Mouse (Mus musculus) testis, adult 2 months (tissue): ENCODE measurements around the gene Letm1. TPM values are rescaled to one million over a fixed set of nuclear protein-coding genes. Genes with fewer than 3 reads are reported as not detected.

Source experiments
- H3K27ac ChIP-seq: fragments of 200-500 bp; 2 replicates; pipeline ENCODE4 v1.5.1; 2012; ENCODE audit warnings: low read depth, low read length; ENCODE audit not compliant: control insufficient read depth, insufficient read depth
- H3K27me3 ChIP-seq: fragments of 200-500 bp; 2 replicates; pipeline ENCODE4 v1.6.1; 2012; ENCODE audit warnings: mild to moderate bottlenecking, low read length, moderate library complexity; ENCODE audit not compliant: control insufficient read depth, insufficient read depth
- H3K36me3 ChIP-seq: fragments of 200-500 bp; 2 replicates; pipeline ENCODE4 v1.6.1; 2012; ENCODE audit warnings: mild to moderate bottlenecking, low read length; ENCODE audit not compliant: control insufficient read depth, insufficient read depth
- H3K4me1 ChIP-seq: fragments of 200-500 bp; 2 replicates; pipeline ENCODE4 v1.6.1; 2012; ENCODE audit warnings: low read length; ENCODE audit not compliant: control insufficient read depth, insufficient read depth
- H3K4me3 ChIP-seq: fragments of 200-500 bp; 2 replicates; pipeline ENCODE4 v1.5.1; 2012; ENCODE audit warnings: low read depth, mild to moderate bottlenecking, low read length, moderate library complexity, mixed read lengths; ENCODE audit not compliant: control insufficient read depth
- CTCF ChIP-seq: fragments of 200-500 bp; IDR thresholded peaks from 2 replicates; pipeline ENCODE4 v1.5.1; 2012; ENCODE audit warnings: low read depth, mild to moderate bottlenecking, inconsistent platforms, low read length, moderate library complexity; ENCODE audit not compliant: control insufficient read depth, insufficient read depth, insufficient replicate concordance
- POLR2A ChIP-seq: fragments of 200-500 bp; IDR thresholded peaks from 2 replicates; pipeline ENCODE4 v1.6.1; 2012; ENCODE audit warnings: low read depth, mild to moderate bottlenecking, inconsistent platforms, low read length, moderate library complexity; ENCODE audit not compliant: control insufficient read depth
- polyA plus RNA-seq: library from polyadenylated mRNA; depleted of rRNA; stranded (reverse); fragments of >200 nt; gene quantifications from 2 replicates; pipeline ENCODE4 v1.2.3, GENCODE M21; 2012

Letm1 gene
- polyA plus RNA-seq, 1 experiment: 24.1 TPM

GRCm38 (mm10) chr5:33820733-33821621 is 38.4 kb upstream of the Letm1 start:
- peaks cover 13% of the 10 kb centered on the region for H3K4me1 ChIP-seq
- no peaks in the 10 kb centered on the region for H3K36me3 ChIP-seq
- H3K27ac ChIP-seq: peak overlapping the region; percentile 96
- H3K4me3 ChIP-seq: peak overlapping the region; percentile 97
- TF ChIP-seq POLR2A (peak; percentile 4; the same call in 1 of the 2 replicates), CTCF (no peak)
- H3K27me3 ChIP-seq: no peaks in the 10 kb centered on the region

GRCm38 (mm10) chr5:33819876-33820732 is 37.5 kb upstream of the Letm1 start, which contains the start of gene Nsd2:
Nsd2 (plus strand) TSS chr5:33820725.
- TF ChIP-seq POLR2A (0 out of 2 replicates have a peak, but pooled peaks have one; percentile 5), CTCF (no peak)
- no peaks in the 10 kb centered on the region for H3K27me3 ChIP-seq
- no peaks in the 10 kb centered on the region for H3K36me3 ChIP-seq
- H3K4me3 ChIP-seq: peak within 1 kb of the TSS; percentile 97
- peaks cover 13% of the 10 kb centered on the region for H3K4me1 ChIP-seq
- peak within 1 kb of the TSS; percentile 96 for H3K27ac ChIP-seq

GRCm38 (mm10) chr5:33819141-33819875 is 36.7 kb upstream of the Letm1 start:
- H3K4me1 ChIP-seq: peaks cover 13% of the 10 kb centered on the region

GRCm38 (mm10) chr5:33818104-33818503 is 35.5 kb upstream of the Letm1 start:
- Histone ChIP-seq H3K27ac (no peak overlapping the region), H3K27me3 (no peaks in the 10 kb centered on the region)

More at GRCm38 (mm10) chr5:33819141-33819875, 36.7 kb upstream of the Letm1 start:
- Histone ChIP-seq H3K4me3 (peak overlapping the region; percentile 73), H3K27ac (peak overlapping the region; percentile 48; the same call in 1 of the 2 replicates), H3K36me3 (no peaks in the 10 kb centered on the region), H3K27me3 (no peaks in the 10 kb centered on the region)
- no peak for TF ChIP-seq CTCF
- TF ChIP-seq POLR2A: no peak

GRCm38 (mm10) chr5:33816008-33816725 is 33.5 kb upstream of the Letm1 start:
- TF ChIP-seq CTCF (no peak), POLR2A (no peak)
- Histone ChIP-seq H3K4me1 (peaks cover 13% of the 10 kb centered on the region), H3K4me3 (no peak overlapping the region), H3K36me3 (no peaks in the 10 kb centered on the region), H3K27ac (no peak overlapping the region), H3K27me3 (no peaks in the 10 kb centered on the region)

More at GRCm38 (mm10) chr5:33818104-33818503, 35.5 kb upstream of the Letm1 start:
- Histone ChIP-seq H3K4me3 (no peak overlapping the region), H3K36me3 (no peaks in the 10 kb centered on the region), H3K4me1 (peaks cover 13% of the 10 kb centered on the region)
- TF ChIP-seq POLR2A: no peak
- TF ChIP-seq CTCF: no peak

- Histone ChIP-seq H3K27ac (no peak overlapping the region), H3K4me1 (no peaks in the 10 kb centered on the region), H3K27me3 (no peaks in the 10 kb centered on the region), H3K36me3 (no peaks in the 10 kb centered on the region), H3K4me3 (no peak overlapping the region)
- TF ChIP-seq POLR2A: no peak
- TF ChIP-seq CTCF: no peak
Observed at GRCm38 (mm10) chr5:33811519-33811918, 28.9 kb upstream of the Letm1 start.
